Mouse (Mus musculus) spleen, adult 2 months (tissue): Measurements from ENCODE around the gene Best3.

Experiments
- CTCF ChIP-seq: fragments of 200-500 bp; IDR thresholded peaks from 2 replicates; pipeline ENCODE4 v1.5.1; 2011; ENCODE audit warnings: mild to moderate bottlenecking, inconsistent platforms; ENCODE audit not compliant: insufficient read depth, insufficient read length, insufficient replicate concordance; ENCODE audit errors: extremely low read depth
- POLR2A ChIP-seq: fragments of 200-500 bp; IDR thresholded peaks from 2 replicates; pipeline ENCODE4 v1.6.1; 2011; ENCODE audit warnings: low read depth, low read length, inconsistent platforms

- no peak for TF ChIP-seq CTCF
- no peak for TF ChIP-seq POLR2A
These were observed 29.5 kb upstream of the Best3 start for GRCm38 (mm10) chr10:116956483-116957158.
